Mouse (Mus musculus) G1E (cell line): ENCODE data around the gene Cx3cr1. TPM values are rescaled to one million over a fixed set of nuclear protein-coding genes. Genes with fewer than 3 reads are reported as not detected.

Experiments
- ATAC-seq: 2 replicates; pipeline ENCODE4 v1.8.0; 2016; ENCODE audit warnings: mild to moderate bottlenecking; ENCODE audit not compliant: insufficient number of reproducible peaks, poor library complexity, low FRiP score, severe bottlenecking; ENCODE audit errors: extremely low read depth
- DNase-seq: peaks from one replicate; pipeline ENCODE4 v3.0.0; 2012; ENCODE audit warnings: low spot score
- H3K27me3 ChIP-seq: 2 replicates; pipeline ENCODE4 v1.6.1; 2012; ENCODE audit warnings: mild to moderate bottlenecking, low read length, inconsistent platforms; ENCODE audit not compliant: insufficient read depth
- H3K36me3 ChIP-seq: replicated peaks from 2 replicates; pipeline ENCODE3; 2012; ENCODE audit warnings: mild to moderate bottlenecking, inconsistent platforms
- H3K4me1 ChIP-seq: 2 replicates; pipeline ENCODE4 v1.6.1; 2012; ENCODE audit warnings: low read depth, low read length, inconsistent platforms, mixed read lengths; ENCODE audit not compliant: insufficient read depth
- H3K4me3 ChIP-seq: 2 replicates; pipeline ENCODE4 v1.5.1; 2012; ENCODE audit warnings: low read depth, mild to moderate bottlenecking, inconsistent platforms, low read length, moderate library complexity, mixed read lengths
- H3K9me3 ChIP-seq: replicated peaks from 2 replicates; pipeline ENCODE4 v1.6.1; 2012; ENCODE audit warnings: inconsistent platforms
- CTCF ChIP-seq: IDR thresholded peaks from 2 replicates; pipeline ENCODE4 v1.5.1; 2012; ENCODE audit warnings: low read depth, low read length, inconsistent platforms, mixed read lengths
- GATA1 ChIP-seq: IDR thresholded peaks from 2 replicates; pipeline ENCODE4 v1.6.1; 2012; ENCODE audit warnings: borderline replicate concordance, low read length, inconsistent platforms, mixed read lengths
- GATA2 ChIP-seq: IDR thresholded peaks from 2 replicates; pipeline ENCODE4 v1.6.1; 2012; ENCODE audit warnings: low read depth, low read length, inconsistent platforms, borderline replicate concordance
- POLR2AphosphoS5 ChIP-seq: IDR thresholded peaks from 2 replicates; pipeline ENCODE4 v1.6.1; 2012; ENCODE audit warnings: low read depth, low read length, inconsistent platforms; ENCODE audit not compliant: insufficient replicate concordance
- TAL1 ChIP-seq: conservative IDR thresholded peaks from 2 replicates; pipeline ENCODE4 v1.6.1; 2012; ENCODE audit warnings: low read depth, low read length, inconsistent platforms, mixed read lengths
- polyA plus RNA-seq: library from polyadenylated mRNA; stranded (reverse); fragments of >175 nt; gene quantifications from 2 replicates; pipeline ENCODE4 v1.2.3, GENCODE M21; 2012
- total RNA-seq, 2 experiments: library from RNA; stranded (forward) in 1 of 2; stranded (reverse) in 1 of 2; fragments of 200-1000 nt in 1 of 2; fragments of >200 nt in 1 of 2; fragmentation: Nextera tagmentation in 1 of 2; gene quantifications; 2 replicates each; pipeline ENCODE4 v1.2.3; 2014 to 2017

Cx3cr1 gene
- total and polyA plus RNA-seq, 3 experiments: 0.22 TPM; not detected in 2

DNA sequence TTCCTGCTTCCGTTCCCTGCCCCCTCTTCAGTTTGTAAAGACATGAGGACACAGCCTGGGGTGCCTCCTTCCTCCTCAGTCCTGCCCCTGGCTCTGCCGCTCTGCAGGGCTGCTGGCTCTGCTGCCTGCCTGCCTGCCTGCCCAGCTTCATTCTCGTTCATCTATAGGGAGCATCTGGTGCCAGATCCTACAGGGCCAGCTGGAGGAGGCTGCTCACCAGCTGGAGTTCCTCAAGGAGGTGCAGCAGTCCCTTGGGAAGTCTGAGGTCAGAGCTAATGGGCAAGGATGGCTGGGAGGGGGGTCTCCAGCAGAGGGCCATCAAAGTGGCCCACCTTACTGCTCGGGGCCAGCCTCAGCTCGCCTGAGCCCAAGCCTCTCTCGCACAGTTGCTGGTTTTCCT is 119.2 kb downstream of the Cx3cr1 start:
- Histone ChIP-seq H3K27me3 (peaks cover 63% of the 10 kb centered on the region), H3K36me3 (no peaks in the 10 kb centered on the region), H3K4me3 (no peak overlapping the region), H3K4me1 (peaks cover 2% of the 10 kb centered on the region), H3K9me3 (no peaks in the 10 kb centered on the region)
- DNase-seq: no peak
- no peak for ATAC-seq
- no peak for TF ChIP-seq GATA1
- TF ChIP-seq GATA2: no peak
- no peak for TF ChIP-seq TAL1
- TF ChIP-seq POLR2AphosphoS5: no peak

DNA sequence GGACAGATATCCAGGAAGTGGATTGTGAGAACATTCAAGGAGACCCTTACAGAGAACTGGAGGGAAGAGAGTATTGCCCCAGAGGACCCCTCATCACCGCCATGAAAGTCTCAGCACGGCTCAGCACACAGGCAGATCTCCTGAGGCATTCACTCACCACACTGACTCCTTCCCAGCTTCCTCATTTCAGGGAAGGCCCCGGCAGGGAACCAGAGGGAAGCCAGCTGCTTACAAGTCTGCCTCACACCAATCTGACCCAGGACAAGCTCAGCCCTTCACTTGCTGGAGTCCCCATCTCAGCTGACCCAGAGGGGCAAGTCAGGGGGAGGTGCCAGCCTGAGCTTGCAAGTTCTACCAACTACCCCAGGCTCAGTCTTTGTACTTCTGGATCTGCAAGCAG is 120.9 kb downstream of the Cx3cr1 start:
- ATAC-seq (no peak), DNase-seq (no peak)
- TF ChIP-seq POLR2AphosphoS5: no peak
- TF ChIP-seq GATA2: no peak
- TF ChIP-seq GATA1: no peak
- no peak for TF ChIP-seq CTCF
- no peak for TF ChIP-seq TAL1
- H3K27me3 ChIP-seq: peaks cover 48% of the 10 kb centered on the region
- H3K36me3 ChIP-seq: no peaks in the 10 kb centered on the region
- no peaks in the 10 kb centered on the region for H3K9me3 ChIP-seq
- no peak overlapping the region for H3K4me3 ChIP-seq
- H3K4me1 ChIP-seq: no peaks in the 10 kb centered on the region; the same call in 1 of the 2 replicates

DNA sequence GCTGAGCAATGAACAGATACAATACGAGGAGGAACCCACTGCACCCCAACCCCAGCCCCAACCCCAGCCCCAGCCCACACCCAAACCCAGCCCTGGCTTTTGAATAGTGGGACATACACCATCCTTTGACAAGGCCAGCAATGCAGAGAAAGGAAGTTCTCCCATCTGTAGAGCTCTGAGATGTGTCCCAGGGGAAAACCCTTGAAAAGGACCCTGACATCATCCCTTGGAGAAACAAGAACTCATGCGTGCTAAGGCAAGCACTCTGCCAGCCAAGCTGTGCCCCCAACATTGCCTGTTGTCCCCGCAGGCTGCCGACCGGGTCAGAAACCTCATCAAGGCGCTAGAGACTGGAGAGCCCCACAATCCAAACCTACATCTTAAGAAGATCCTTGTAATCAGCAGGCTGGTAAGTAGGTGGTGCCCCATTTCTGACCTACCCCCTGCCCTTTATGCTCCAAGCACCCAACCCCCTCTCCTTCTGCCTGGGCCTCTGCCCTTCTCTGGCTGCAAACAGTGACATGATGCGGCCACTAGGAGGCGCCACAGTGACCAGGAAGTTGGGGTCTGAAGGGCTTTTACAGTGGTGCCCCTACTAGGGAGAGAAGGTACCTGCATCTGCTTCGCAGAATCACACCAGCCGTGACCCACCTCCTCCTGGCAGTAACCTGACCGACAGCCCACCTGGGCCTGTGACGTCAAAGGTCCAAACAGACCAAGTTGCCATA is 124.3 kb downstream of the Cx3cr1 start:
- no peak overlapping the region for H3K4me3 ChIP-seq
- no peaks in the 10 kb centered on the region for H3K36me3 ChIP-seq
- ATAC-seq: no peak
- H3K4me1 ChIP-seq: peaks cover 5% of the 10 kb centered on the region
- peaks cover 49% of the 10 kb centered on the region for H3K27me3 ChIP-seq
- no peaks in the 10 kb centered on the region for H3K9me3 ChIP-seq
- DNase-seq: no peak
- TF ChIP-seq CTCF (peak; percentile 83), GATA1 (no peak), GATA2 (no peak)

DNA sequence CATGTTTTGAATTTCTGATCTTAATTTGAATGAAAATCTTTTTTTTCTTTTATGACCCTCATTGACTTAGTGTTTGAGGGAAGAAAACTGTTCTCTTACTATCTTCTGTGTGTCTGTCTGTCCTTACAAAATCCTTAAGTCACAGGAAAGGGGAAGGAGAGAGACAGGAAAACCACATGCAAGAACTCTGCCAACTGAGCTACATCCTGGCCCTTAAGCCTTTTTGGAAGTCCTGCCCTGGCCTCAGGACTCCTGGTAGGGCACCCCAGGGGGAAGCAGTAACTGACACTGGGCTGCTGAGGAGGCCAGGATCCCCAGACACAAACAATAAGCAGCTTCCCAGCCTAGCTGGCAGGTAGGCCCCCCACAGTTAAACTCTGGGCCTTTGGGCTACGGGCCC is 126.4 kb downstream of the Cx3cr1 start:
- DNase-seq: no peak
- no peaks in the 10 kb centered on the region for H3K9me3 ChIP-seq
- H3K4me1 ChIP-seq: peaks cover 14% of the 10 kb centered on the region
- H3K27me3 ChIP-seq: peaks cover 38% of the 10 kb centered on the region
- TF ChIP-seq GATA1: no peak
- TF ChIP-seq CTCF: no peak
- no peak for TF ChIP-seq TAL1
- TF ChIP-seq GATA2: no peak
- no peak for TF ChIP-seq POLR2AphosphoS5
- H3K36me3 ChIP-seq: no peaks in the 10 kb centered on the region
- no peak overlapping the region for H3K4me3 ChIP-seq
- ATAC-seq: no peak

DNA sequence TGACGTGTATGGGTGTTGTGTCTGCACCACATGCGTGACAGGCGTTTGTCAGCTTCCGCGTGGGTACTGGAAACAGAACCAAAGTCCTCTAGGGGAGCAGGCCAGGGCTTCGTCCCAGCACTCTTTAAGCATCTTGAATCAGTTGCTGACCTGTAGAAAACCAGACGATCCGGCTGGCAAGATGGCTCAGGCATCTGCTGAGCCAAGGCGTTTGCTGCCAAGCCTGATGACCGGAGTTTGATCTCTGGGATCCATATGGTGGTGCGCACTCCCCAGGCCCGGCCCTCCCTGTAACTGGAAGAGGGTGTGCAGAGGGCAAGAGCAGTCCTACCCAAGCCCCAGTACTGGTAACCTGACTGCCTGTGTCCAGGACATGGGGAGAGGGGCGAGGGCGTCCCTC is 127.8 kb downstream of the Cx3cr1 start:
- no peak for TF ChIP-seq POLR2AphosphoS5
- no peak for TF ChIP-seq CTCF
- Histone ChIP-seq H3K27me3 (peaks cover 31% of the 10 kb centered on the region), H3K9me3 (no peaks in the 10 kb centered on the region), H3K4me1 (peaks cover 28% of the 10 kb centered on the region), H3K4me3 (no peak overlapping the region), H3K36me3 (no peaks in the 10 kb centered on the region)
- DNase-seq: no peak
- no peak for ATAC-seq

DNA sequence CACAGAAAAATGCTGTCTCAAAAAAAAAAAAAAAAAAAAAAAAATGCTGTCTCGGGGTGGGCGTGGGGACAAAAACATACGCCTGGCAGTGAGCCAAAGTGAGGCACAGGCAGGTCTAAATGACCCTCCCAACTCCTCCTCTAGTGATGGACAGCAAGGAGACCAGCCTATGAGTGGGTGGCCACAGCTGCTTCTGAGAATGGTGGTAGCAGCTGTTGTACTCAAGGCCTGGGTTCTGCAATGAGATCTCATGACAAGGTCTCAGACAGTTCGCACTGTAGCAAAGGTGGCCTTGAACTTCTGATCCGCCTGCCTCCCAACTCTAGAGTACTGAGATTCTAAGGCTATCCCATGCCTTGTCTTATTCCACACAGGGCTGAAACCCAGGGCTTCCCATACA is 128.3 kb downstream of the Cx3cr1 start:
- no peak for DNase-seq
- peaks cover 32% of the 10 kb centered on the region for H3K4me1 ChIP-seq
- TF ChIP-seq POLR2AphosphoS5 (no peak), TAL1 (no peak)
- no peak for ATAC-seq
- H3K27me3 ChIP-seq: peaks cover 26% of the 10 kb centered on the region
- H3K36me3 ChIP-seq: no peaks in the 10 kb centered on the region
- no peaks in the 10 kb centered on the region for H3K9me3 ChIP-seq
- H3K4me3 ChIP-seq: no peak overlapping the region

DNA sequence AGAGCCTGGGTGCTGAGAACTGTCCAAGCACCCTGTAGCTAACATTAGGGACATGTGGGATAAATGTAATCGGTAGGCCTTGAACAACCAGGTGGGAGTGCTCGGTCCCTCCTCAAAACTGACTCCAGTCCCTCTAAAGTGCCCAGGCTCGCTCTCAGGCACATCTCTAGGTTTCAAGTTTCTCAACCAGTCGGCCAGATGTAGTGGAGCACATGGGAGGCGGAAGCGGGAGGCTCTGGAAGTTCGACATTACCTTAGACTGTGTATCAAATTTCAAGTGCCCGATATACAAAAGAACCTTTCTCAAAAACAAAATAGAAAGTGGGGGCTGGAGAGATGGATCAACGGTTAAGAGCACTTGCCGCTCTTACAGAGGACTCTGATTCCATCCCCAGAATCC is 130.0 kb downstream of the Cx3cr1 start:
- no peak for ATAC-seq
- no peak for DNase-seq
- TF ChIP-seq CTCF: no peak
- no peak for TF ChIP-seq TAL1
- TF ChIP-seq GATA1: no peak
- TF ChIP-seq POLR2AphosphoS5: no peak
- TF ChIP-seq GATA2: no peak
- Histone ChIP-seq H3K4me1 (peaks cover 46% of the 10 kb centered on the region), H3K36me3 (peaks cover 11% of the 10 kb centered on the region), H3K27me3 (peaks cover 26% of the 10 kb centered on the region; the same call in 1 of the 2 replicates), H3K9me3 (no peaks in the 10 kb centered on the region), H3K4me3 (no peak overlapping the region)
